Mouse (Mus musculus): ENCODE data around the gene Tppp3. TPM values are rescaled to one million over a fixed set of nuclear protein-coding genes. Genes with fewer than 3 reads are reported as not detected.

The Tppp3 gene
- polyA plus RNA-seq (2012): not detected in 2 replicates

- TF ChIP-seq GATA1 (IDR thresholded peaks at IDR 0.05; ENCODE audit: low read length): no peak
These were observed at the start of gene Tppp3 for GRCm38 (mm10) chr8:105471314-105472015. TSS of gene Tppp3 (minus strand) at chr8:105471526.

GRCm38 (mm10) chr8:105521061-105521460, 49.7 kb upstream of the Tppp3 start:
- no peak for TF ChIP-seq GATA1 (IDR thresholded peaks at IDR 0.05; ENCODE audit: low read length)

- no peak for TF ChIP-seq GATA1 (IDR thresholded peaks at IDR 0.05; ENCODE audit: low read length)
These were observed 49.2 kb upstream of the Tppp3 start for GRCm38 (mm10) chr8:105520521-105520920.

GRCm38 (mm10) chr8:105519591-105519990, 48.3 kb upstream of the Tppp3 start:
- TF ChIP-seq GATA1 (IDR thresholded peaks at IDR 0.05; ENCODE audit: low read length): no peak

- no peak for TF ChIP-seq GATA1 (IDR thresholded peaks at IDR 0.05; ENCODE audit: low read length)
These were observed 47.3 kb upstream of the Tppp3 start, which contains the start of gene Hsd11b2 for GRCm38 (mm10) chr8:105518436-105519313. TSS of gene Hsd11b2 (plus strand) at chr8:105518755.

- TF ChIP-seq GATA1 (IDR thresholded peaks at IDR 0.05; ENCODE audit: low read length): no peak
These were observed 46.0 kb upstream of the Tppp3 start for GRCm38 (mm10) chr8:105517346-105517745.

GRCm38 (mm10) chr8:105516018-105516645, 44.8 kb upstream of the Tppp3 start:
- no peak for TF ChIP-seq GATA1 (IDR thresholded peaks at IDR 0.05; ENCODE audit: low read length)

GRCm38 (mm10) chr8:105514656-105515055, 43.3 kb upstream of the Tppp3 start:
- no peak for TF ChIP-seq GATA1 (IDR thresholded peaks at IDR 0.05; ENCODE audit: low read length)

GRCm38 (mm10) chr8:105514194-105514593, 42.9 kb upstream of the Tppp3 start:
- no peak for TF ChIP-seq GATA1 (IDR thresholded peaks at IDR 0.05; ENCODE audit: low read length)

GRCm38 (mm10) chr8:105509997-105510735, 38.8 kb upstream of the Tppp3 start:
- no peak for TF ChIP-seq GATA1 (IDR thresholded peaks at IDR 0.05; ENCODE audit: low read length)

GRCm38 (mm10) chr8:105508758-105509157, 37.4 kb upstream of the Tppp3 start:
- no peak for TF ChIP-seq GATA1 (IDR thresholded peaks at IDR 0.05; ENCODE audit: low read length)

- TF ChIP-seq GATA1 (IDR thresholded peaks at IDR 0.05; ENCODE audit: low read length): no peak
These were observed 35.7 kb upstream of the Tppp3 start for GRCm38 (mm10) chr8:105506977-105507376.

GRCm38 (mm10) chr8:105504617-105505016, 33.3 kb upstream of the Tppp3 start:
- TF ChIP-seq GATA1 (IDR thresholded peaks at IDR 0.05; ENCODE audit: low read length): no peak

GRCm38 (mm10) chr8:105499787-105500186, 28.5 kb upstream of the Tppp3 start:
- TF ChIP-seq GATA1 (IDR thresholded peaks at IDR 0.05; ENCODE audit: low read length): no peak

- no peak for TF ChIP-seq GATA1 (IDR thresholded peaks at IDR 0.05; ENCODE audit: low read length)
These were observed 25.3 kb upstream of the Tppp3 start, which contains the start of gene Zdhhc1 for GRCm38 (mm10) chr8:105496439-105497180. TSS of gene Zdhhc1 (minus strand) at chr8:105496902.

Measured in G1E-ER4 (cell line).